ENCODE assay signal across 9 mouse cellular contexts in genomic region chr9:26760081-26760480, GRCm38 (mm10). TPM values are rescaled to one million over a fixed set of nuclear protein-coding genes. Genes with fewer than 3 reads are reported as not detected.
DNase-seq lines count a peak whose midpoint lies in the region; ATAC-seq and TF ChIP-seq lines count a peak whose summit lies in the region.
"Had no signal": no experiment of that assay in that cellular context is flagged by ENCODE, and none has a peak within 500 bp of the region (broad histone marks: within the 10 kb centered on the region; RNA-seq: fewer than 3 reads in every experiment).

No protein-coding gene starts in this region.

- no peak overlapping the region for H3K9ac ChIP-seq in forebrain, embryonic 12.5 days
- H3K9ac ChIP-seq in kidney, embryonic 15.5 days: no peak overlapping the region
- H3K9ac ChIP-seq: embryonic facial prominence, embryonic 13.5 days had no signal

- peak; percentile 75 for TF ChIP-seq CTCF in brain, embryonic 14.5 days (IDR thresholded peaks at IDR 0.05; ENCODE audit: borderline replicate concordance, extremely low read depth, insufficient read depth, insufficient read length)

- no peaks in the 10 kb centered on the region for H3K4me1 ChIP-seq in forebrain, embryonic 12.5 days
- H3K4me1 ChIP-seq in kidney, embryonic 15.5 days: no peaks in the 10 kb centered on the region
- H3K4me1 ChIP-seq: embryonic facial prominence, embryonic 13.5 days had no signal

- no peak overlapping the region for H3K4me3 ChIP-seq in forebrain, embryonic 12.5 days (replicated peaks)
- H3K4me3 ChIP-seq in kidney, embryonic 15.5 days (replicated peaks): no peak overlapping the region
- H3K4me3 ChIP-seq: embryonic facial prominence, embryonic 13.5 days had no signal

- no peak overlapping the region for H3K4me2 ChIP-seq in forebrain, embryonic 12.5 days
- H3K4me2 ChIP-seq in kidney, embryonic 15.5 days: no peak overlapping the region
- H3K4me2 ChIP-seq: embryonic facial prominence, embryonic 13.5 days had no signal

- 31% methylated on average over 9 of the region's 9 CpGs for WGBS in forebrain, embryonic 12.5 days
- 31% methylated on average over 9 of the region's 9 CpGs for WGBS in kidney, embryonic 15.5 days

- no peaks in the 10 kb centered on the region for H3K27me3 ChIP-seq in forebrain, embryonic 12.5 days
- H3K27me3 ChIP-seq in kidney, embryonic 15.5 days: no peaks in the 10 kb centered on the region
- H3K27me3 ChIP-seq: embryonic facial prominence, embryonic 13.5 days had no signal

- peaks cover 23% of the 10 kb centered on the region for H3K36me3 ChIP-seq in forebrain, embryonic 12.5 days (replicated peaks)
- no peaks in the 10 kb centered on the region for H3K36me3 ChIP-seq in kidney, embryonic 15.5 days
- H3K36me3 ChIP-seq: embryonic facial prominence, embryonic 13.5 days had no signal

- no peak overlapping the region for H3K27ac ChIP-seq in forebrain, embryonic 12.5 days
- H3K27ac ChIP-seq in kidney, embryonic 15.5 days: no peak overlapping the region
- H3K27ac ChIP-seq: embryonic facial prominence, embryonic 13.5 days had no signal

- no peaks in the 10 kb centered on the region for H3K9me3 ChIP-seq in forebrain, embryonic 12.5 days
- no peaks in the 10 kb centered on the region for H3K9me3 ChIP-seq in kidney, embryonic 15.5 days (replicated peaks)
- H3K9me3 ChIP-seq: embryonic facial prominence, embryonic 13.5 days had no signal

- DNase-seq in gastrocnemius, adult 18-20 months (ENCODE audit: low spot score): peak; percentile 42
- DNase-seq in gastrocnemius, postnatal 36 days: no peak
- peak; percentile 87 for DNase-seq in brain, embryonic 14.5 days (ENCODE audit: low read depth)
- peak; percentile 17 for DNase-seq in lung, postnatal 36 days
- peak; percentile 65 for DNase-seq in right cerebral cortex, postnatal 4 days
- DNase-seq in urinary bladder, postnatal 36 days (ENCODE audit: low spot score in 2 of 2): no peak

- intact Hi-C loops in gastrocnemius, postnatal 36 days (cut with DNase I): loop anchor here (5.0 kb wide), 1 partner anchor 273 kb away; no protein-coding TSS in a partner anchor

- ATAC-seq in forebrain, embryonic 12.5 days (ENCODE audit: low FRiP score): peak; percentile 77; the same call in 1 of the 2 replicates
- 0 out of 2 replicates have a peak, but pooled peaks have one; percentile 56 for ATAC-seq in kidney, embryonic 15.5 days (replicated peaks; ENCODE audit: low FRiP score)

- no peak for TF ChIP-seq POLR2A in brain, embryonic 14.5 days (IDR thresholded peaks at IDR 0.05; ENCODE audit: borderline replicate concordance, extremely low read depth, insufficient read depth, insufficient read length, poor library complexity, severe bottlenecking)

RNA-seq across cellular contexts. Expression of gene B3gat1, which starts 26.6 kb away (rescaled TPM):
- total RNA-seq in gastrocnemius, adult 18-20 months (2021): 1 to 10 TPM in 1 of 2 experiments, under 1 TPM in 1; 0.09 to 1.3 TPM
- under 1 TPM; 0.43 to 0.94 TPM for total RNA-seq in gastrocnemius, postnatal 36 days (2021)
- polyA plus RNA-seq in brain, embryonic 14.5 days (2012; rRNA removed): 226 and 262 TPM in 2 replicates
- polyA plus RNA-seq in forebrain, embryonic 12.5 days (2016; fragmentation: Nextera tagmentation; extraction: Ambion mirVana): 11.3 and 13.5 TPM in 2 replicates
- 0.15 and 0.21 TPM in 2 replicates for polyA plus RNA-seq in kidney, embryonic 15.5 days (2015; fragmentation: Nextera tagmentation; extraction: Ambion mirVana)

RNA-seq across cellular contexts. Expression of gene Glb1l2, which starts 46.2 kb away (rescaled TPM):
- total RNA-seq in gastrocnemius, adult 18-20 months (2021): 1 to 10 TPM; 3.1 to 4.6 TPM
- total RNA-seq in gastrocnemius, postnatal 36 days (2021): 1 to 10 TPM; 5.8 to 6.1 TPM
- polyA plus RNA-seq in brain, embryonic 14.5 days (2012; rRNA removed): 3.3 and 3.5 TPM in 2 replicates
- 3.3 and 4.2 TPM in 2 replicates for polyA plus RNA-seq in forebrain, embryonic 12.5 days (2016; fragmentation: Nextera tagmentation; extraction: Ambion mirVana)
- polyA plus RNA-seq in kidney, embryonic 15.5 days (2015; fragmentation: Nextera tagmentation; extraction: Ambion mirVana): 33.2 and 34.0 TPM in 2 replicates

Comparison
In these comparisons a context has a peak if more than half of its experiments do, and no peak if none do; other contexts are left out.
1. DNase-seq: peak in gastrocnemius, adult 18-20 months (single experiment), brain, embryonic 14.5 days (single experiment), lung, postnatal 36 days (single experiment) and right cerebral cortex, postnatal 4 days (single experiment); none in gastrocnemius, postnatal 36 days (0 of 2) and urinary bladder, postnatal 36 days (0 of 2).
2. RNA of gene B3gat1, which starts 26.6 kb away (polyA plus RNA-seq): 226 to 262 TPM in brain, embryonic 14.5 days; 11.3 to 13.5 TPM in forebrain, embryonic 12.5 days and 0.15 to 0.21 TPM in kidney, embryonic 15.5 days; every median in the first group is over 10 times any median in the second.